Mouse (Mus musculus) lung, postnatal 4 days (tissue): Measurements from ENCODE around the gene Vamp8.

Source experiments
- DNase-seq, 2 experiments: peaks; one replicate each; pipeline ENCODE4 v3.0.0; 2021

Gene Vamp8

GRCm38 (mm10) chr6:72401875-72402274 lies 11.4 kb upstream of the Vamp8 start:
- peak; percentile 74 to 85 for DNase-seq

GRCm38 (mm10) chr6:72399967-72400366 lies 9.5 kb upstream of the Vamp8 start:
- DNase-seq = no peak

GRCm38 (mm10) chr6:72396837-72397251 lies 6.3 kb upstream of the Vamp8 start:
- DNase-seq = peak; percentile 42 to 54

- DNase-seq = no peak
These were observed 1.8 kb upstream of the Vamp8 start for GRCm38 (mm10) chr6:72392341-72392740.

- DNase-seq = peak; percentile 73 to 86
These were observed 455 bp upstream of the Vamp8 start for GRCm38 (mm10) chr6:72390795-72391521.

GRCm38 (mm10) chr6:72389471-72389940 lies 997 bp downstream of the Vamp8 start:
- peak in 1 of 2 experiments; percentile 61 for DNase-seq

GRCm38 (mm10) chr6:72388791-72389329 lies 1.6 kb downstream of the Vamp8 start:
- DNase-seq = no peak

GRCm38 (mm10) chr6:72388266-72388665 lies 2.2 kb downstream of the Vamp8 start:
- no peak for DNase-seq

- no peak for DNase-seq
These were observed 2.7 kb downstream of the Vamp8 start for GRCm38 (mm10) chr6:72387816-72388215.

- DNase-seq = no peak
These were observed 3.9 kb downstream of the Vamp8 start for GRCm38 (mm10) chr6:72386561-72386960.

GRCm38 (mm10) chr6:72385258-72385657 lies 5.2 kb downstream of the Vamp8 start:
- no peak for DNase-seq

GRCm38 (mm10) chr6:72383952-72384351 lies 6.6 kb downstream of the Vamp8 start:
- no peak for DNase-seq

- DNase-seq = no peak
These were observed 7.2 kb downstream of the Vamp8 start for GRCm38 (mm10) chr6:72383142-72383820.

- no peak for DNase-seq
These were observed 8.0 kb downstream of the Vamp8 start for GRCm38 (mm10) chr6:72382494-72382893.

- DNase-seq = peak; percentile 93 to 94
These were observed 10.3 kb downstream of the Vamp8 start, which contains the start of gene Vamp5 for GRCm38 (mm10) chr6:72380131-72380770. Vamp5 (minus strand) TSS chr6:72380468.

GRCm38 (mm10) chr6:72379377-72380130 lies 10.9 kb downstream of the Vamp8 start:
- no peak for DNase-seq

- DNase-seq = no peak
These were observed 11.8 kb downstream of the Vamp8 start for GRCm38 (mm10) chr6:72378510-72379234.

- no peak for DNase-seq
These were observed 15.5 kb downstream of the Vamp8 start for GRCm38 (mm10) chr6:72374820-72375563.

- DNase-seq = no peak
These were observed 16.3 kb downstream of the Vamp8 start for GRCm38 (mm10) chr6:72374206-72374605.

GRCm38 (mm10) chr6:72373184-72373583 lies 17.3 kb downstream of the Vamp8 start:
- DNase-seq = peak in 1 of 2 experiments; percentile 72

GRCm38 (mm10) chr6:72371571-72371970 lies 18.9 kb downstream of the Vamp8 start:
- DNase-seq = no peak
